ENCODE assay signal across 8 mouse cellular contexts in the genomic region with DNA sequence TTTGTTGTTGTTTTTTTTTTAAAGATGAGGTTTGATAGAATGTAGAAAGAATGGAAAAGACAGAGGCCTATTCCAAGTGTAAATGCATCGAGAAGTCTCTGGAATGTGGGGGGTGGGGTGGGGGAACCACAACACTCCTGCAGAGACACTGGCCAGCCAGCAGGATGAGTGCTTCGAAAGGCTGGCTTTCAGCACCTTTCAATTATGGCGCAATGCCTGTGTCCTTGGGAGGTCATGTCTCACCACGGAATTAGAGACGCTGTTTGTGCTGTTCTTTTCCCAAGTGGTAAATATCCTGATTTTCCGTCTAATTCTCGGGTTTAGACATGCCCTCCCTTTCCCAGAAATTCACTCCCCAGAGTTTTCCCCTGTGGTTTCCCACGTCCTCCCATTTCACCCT. TPM values are rescaled to one million over a fixed set of nuclear protein-coding genes. Genes with fewer than 3 reads are reported as not detected.
DNase-seq lines count a peak whose midpoint lies in the region; ATAC-seq and TF ChIP-seq lines count a peak whose summit lies in the region.

No protein-coding gene starts in this region.

- no peak for TF ChIP-seq POLR2A in cerebellum, adult 2 months (IDR thresholded peaks at IDR 0.05; ENCODE audit: borderline replicate concordance, insufficient read depth, low read length)

- peak; percentile 44 for DNase-seq in urinary bladder, postnatal 14 days (ENCODE audit: low spot score)
- DNase-seq in urinary bladder, adult 18-20 months (ENCODE audit: low spot score in 2 of 2) = no peak
- DNase-seq in fibroblast of lung, adult 2 months (ENCODE audit: low read depth) = peak; percentile 98
- peak; percentile 72 for DNase-seq in kidney, postnatal 10 days
- peak; percentile 74 for DNase-seq in yolk sac, embryonic 10.5 days (ENCODE audit: low spot score)
- no peak for DNase-seq in cerebellum, adult 2 months
- DNase-seq in urinary bladder, adult 2 months (ENCODE audit: low spot score) = no peak

- no peaks in the 10 kb centered on the region; the same call in 1 of the 2 replicates for H3K4me1 ChIP-seq in neural tube, embryonic 15.5 days
- H3K4me1 ChIP-seq in cerebellum, adult 2 months (ENCODE audit: control insufficient read depth, insufficient read depth, low read length) = no peaks in the 10 kb centered on the region

- no peak overlapping the region for H3K4me2 ChIP-seq in neural tube, embryonic 15.5 days

- H3K4me3 ChIP-seq in neural tube, embryonic 15.5 days (replicated peaks) = no peak overlapping the region
- no peak overlapping the region for H3K4me3 ChIP-seq in cerebellum, adult 2 months (replicated peaks; ENCODE audit: insufficient read depth, low read depth, low read length)

- no peak overlapping the region for H3K27ac ChIP-seq in neural tube, embryonic 15.5 days (replicated peaks)
- H3K27ac ChIP-seq in cerebellum, adult 2 months (ENCODE audit: insufficient read depth, low read length) = no peak overlapping the region

- ATAC-seq in neural tube, embryonic 15.5 days (ENCODE audit: low FRiP score) = no peak

- H3K9me3 ChIP-seq in neural tube, embryonic 15.5 days (replicated peaks) = no peaks in the 10 kb centered on the region

- no peaks in the 10 kb centered on the region for H3K27me3 ChIP-seq in neural tube, embryonic 15.5 days (replicated peaks)
- H3K27me3 ChIP-seq in cerebellum, adult 2 months (ENCODE audit: control insufficient read depth, insufficient read depth, low read length) = no peaks in the 10 kb centered on the region

- H3K9ac ChIP-seq in neural tube, embryonic 15.5 days (replicated peaks) = no peak overlapping the region

- no peaks in the 10 kb centered on the region for H3K36me3 ChIP-seq in neural tube, embryonic 15.5 days

- WGBS in neural tube, embryonic 15.5 days = 50% methylated on average over 8 of the region's 8 CpGs
- WGBS in cerebellum, adult 2 months = 50% methylated on average over 8 of the region's 8 CpGs

- TF ChIP-seq CTCF in cerebellum, adult 2 months (IDR thresholded peaks at IDR 0.05; ENCODE audit: borderline replicate concordance, insufficient read depth, low read depth, low read length) = no peak

RNA-seq across cellular contexts. Expression of a gene that starts 16.5 kb away (rescaled TPM):
- 794 and 878 TPM in 2 replicates for polyA plus RNA-seq in neural tube, embryonic 15.5 days (2015; fragmentation: Nextera tagmentation; extraction: Ambion mirVana)
- 786 and 797 TPM in 2 replicates for polyA plus RNA-seq in cerebellum, adult 2 months (2012; rRNA removed)
- 453 and 489 TPM in 2 replicates for polyA plus RNA-seq in urinary bladder, adult 2 months (2012; rRNA removed)

RNA-seq across cellular contexts. Expression of a gene that starts 19.6 kb away (rescaled TPM):
- 69.2 and 82.4 TPM in 2 replicates for polyA plus RNA-seq in neural tube, embryonic 15.5 days (2015; fragmentation: Nextera tagmentation; extraction: Ambion mirVana)
- 14.2 and 15.5 TPM in 2 replicates for polyA plus RNA-seq in cerebellum, adult 2 months (2012; rRNA removed)
- 53.0 and 110 TPM in 2 replicates for polyA plus RNA-seq in urinary bladder, adult 2 months (2012; rRNA removed)

RNA-seq across cellular contexts. Expression of a gene that starts 22.0 kb away (rescaled TPM):
- 10.5 and 11.8 TPM in 2 replicates for polyA plus RNA-seq in neural tube, embryonic 15.5 days (2015; fragmentation: Nextera tagmentation; extraction: Ambion mirVana)
- 18.8 and 24.3 TPM in 2 replicates for polyA plus RNA-seq in cerebellum, adult 2 months (2012; rRNA removed)
- 5.0 and 6.3 TPM in 2 replicates for polyA plus RNA-seq in urinary bladder, adult 2 months (2012; rRNA removed)

Comparison
In these comparisons a context has a peak if more than half of its experiments do, and no peak if none do; other contexts are left out.
1. DNase-seq: peak in urinary bladder, postnatal 14 days (single experiment), fibroblast of lung, adult 2 months (single experiment), kidney, postnatal 10 days (single experiment) and yolk sac, embryonic 10.5 days (single experiment); none in urinary bladder, adult 18-20 months (0 of 2), cerebellum, adult 2 months (0 of 2) and urinary bladder, adult 2 months (single experiment).